Mouse (Mus musculus) adrenal gland, adult 18-20 months (tissue): Measurements from ENCODE around the gene Rnf224. TPM values are rescaled to one million over a fixed set of nuclear protein-coding genes. Genes with fewer than 3 reads are reported as not detected.
"Not testable (repeated sequence)": the region's sequence is repeated elsewhere in the genome, so short reads cannot be mapped to it uniquely, and the experiment has no call there.

ENCODE experiments used
- DNase-seq, 2 experiments: peaks; one replicate each; pipeline ENCODE4 v3.0.0; 2021 to 2022; ENCODE audit warnings: low spot score in 2 of 2
- total RNA-seq, 2 experiments: library from RNA; stranded (reverse); gene quantifications; 1 replicate in 1 of 2; 2 replicates in 1 of 2; pipeline ENCODE4 v1.2.3; 2021

The Rnf224 gene
- total RNA-seq, 2 experiments from 2014 or later, result not detected

DNA sequence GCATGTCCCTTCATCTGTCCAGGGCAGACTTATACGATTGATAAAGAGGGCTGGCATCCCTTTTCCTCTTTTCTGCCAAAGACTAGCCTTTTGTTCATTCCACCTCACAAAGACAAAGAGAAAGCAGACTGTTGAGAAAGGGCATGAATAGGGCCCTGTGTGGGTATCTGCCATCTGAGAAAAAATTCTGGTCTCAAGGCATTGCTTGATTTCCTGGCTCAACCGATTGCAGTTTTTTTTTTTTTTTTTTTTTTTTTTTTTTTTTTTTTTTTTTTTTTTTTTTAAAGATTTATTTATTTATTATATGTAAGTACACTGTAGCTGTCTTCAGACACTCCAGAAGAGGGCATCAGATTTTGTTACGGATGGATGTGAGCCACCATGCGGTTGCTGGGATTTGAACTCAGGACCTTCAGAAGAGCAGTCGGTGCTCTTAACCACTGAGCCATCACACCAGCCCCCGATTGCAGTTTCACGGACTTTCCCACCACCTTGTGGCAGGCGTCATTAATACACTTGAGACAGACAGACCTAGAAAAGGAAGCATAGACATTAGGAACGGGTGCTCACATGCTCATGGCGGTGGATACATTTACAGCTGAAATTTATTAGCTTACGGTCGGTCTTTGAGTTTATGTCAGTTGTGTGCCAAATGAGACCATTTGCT lies 20.0 kb upstream of the Rnf224 start:
- not testable (repeated sequence) for DNase-seq

DNA sequence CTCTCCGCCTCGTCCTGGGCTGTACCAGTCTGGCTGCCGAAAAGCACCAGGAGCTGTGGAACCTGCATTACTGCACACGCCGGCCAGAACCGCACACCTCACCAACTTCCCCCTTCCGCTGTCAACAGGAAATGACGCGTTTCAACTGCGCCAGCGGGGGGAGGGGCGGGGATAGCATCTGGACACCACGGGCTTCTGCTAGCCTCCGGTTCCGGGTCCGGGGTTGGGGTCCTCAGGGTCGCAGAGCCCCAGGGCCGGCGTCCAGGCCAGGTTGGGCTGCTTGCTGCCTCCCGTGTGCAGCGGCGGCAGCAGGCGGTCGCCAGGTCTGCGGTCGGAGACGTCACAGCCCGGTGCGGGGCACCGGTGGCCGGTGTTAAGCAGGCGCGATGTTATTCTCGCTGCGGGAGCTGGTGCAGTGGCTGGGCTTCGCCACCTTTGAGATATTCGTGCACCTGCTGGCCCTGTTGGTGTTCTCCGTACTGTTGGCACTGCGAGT lies 18.7 kb upstream of the Rnf224 start, which contains the start of gene Tmem203:
Tmem203 (plus strand) TSS at position 156 of the 496 bp plus-strand sequence.
- peak; percentile 89 to 90 for DNase-seq

DNA sequence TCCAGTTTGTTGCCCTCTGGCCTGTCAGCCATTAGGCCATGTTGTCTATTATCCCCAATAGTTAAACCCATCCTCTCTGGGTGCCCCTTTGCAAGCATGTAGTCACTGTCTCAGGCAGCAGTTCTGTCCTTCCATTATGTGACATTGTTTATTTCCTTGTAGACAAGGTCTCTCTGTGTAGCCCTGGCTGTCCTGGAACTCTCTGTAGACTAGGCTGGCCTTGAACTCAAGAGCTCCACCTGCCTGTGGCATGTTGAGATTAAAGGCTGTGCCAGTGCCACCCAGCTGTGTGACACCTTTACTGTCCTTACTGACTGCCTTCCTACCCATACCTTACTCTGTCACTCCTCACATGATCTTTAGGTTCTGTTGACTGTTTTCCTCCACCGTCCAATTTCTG lies 15.7 kb upstream of the Rnf224 start:
- DNase-seq, result no peak

DNA sequence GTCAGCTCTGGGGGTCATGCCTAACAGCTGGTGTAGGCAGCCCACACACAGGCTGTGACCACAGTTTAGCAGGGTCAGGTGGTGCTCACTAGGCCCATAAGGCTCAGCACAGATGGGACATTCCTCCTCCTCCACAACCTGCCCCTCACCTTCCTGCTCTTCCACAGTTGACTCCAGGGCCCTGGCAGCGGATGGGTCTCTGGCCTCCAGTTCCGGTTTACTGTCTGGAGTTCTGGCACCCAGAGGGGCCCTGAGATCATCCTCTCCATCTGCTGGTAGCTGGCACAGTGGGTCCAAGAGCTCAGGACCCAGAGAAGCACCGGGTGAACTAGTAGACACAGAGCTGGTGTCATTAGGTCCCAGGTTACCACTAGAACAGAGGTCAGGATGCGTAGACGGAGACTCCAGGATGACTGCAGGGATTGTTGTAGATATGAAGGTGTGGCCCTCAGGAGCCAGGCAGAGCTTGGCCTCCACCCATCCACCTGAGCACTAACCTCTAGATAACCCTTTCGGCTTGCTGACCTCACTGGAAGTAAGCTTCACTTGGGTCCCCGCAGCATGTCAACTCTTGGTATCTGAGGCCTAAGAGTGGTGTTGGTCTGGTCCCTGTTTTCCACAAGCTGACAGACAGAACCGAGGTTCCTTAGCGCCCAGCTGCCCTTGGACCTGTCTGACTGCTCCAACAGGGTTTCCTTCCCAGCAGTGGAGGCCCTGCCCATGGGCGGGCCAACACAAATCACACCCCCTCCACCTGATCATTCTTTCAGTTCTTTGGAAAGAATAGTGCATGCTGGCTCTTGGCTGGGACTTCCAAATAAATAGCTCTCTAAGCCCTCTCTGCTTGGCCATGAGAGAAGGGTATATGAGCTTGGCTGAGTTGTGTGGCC lies 9.8 kb upstream of the Rnf224 start, which contains the start of gene AL732309.1:
AL732309.1 (minus strand) TSS at position 681 of the 890 bp plus-strand sequence.
- no peak for DNase-seq

DNA sequence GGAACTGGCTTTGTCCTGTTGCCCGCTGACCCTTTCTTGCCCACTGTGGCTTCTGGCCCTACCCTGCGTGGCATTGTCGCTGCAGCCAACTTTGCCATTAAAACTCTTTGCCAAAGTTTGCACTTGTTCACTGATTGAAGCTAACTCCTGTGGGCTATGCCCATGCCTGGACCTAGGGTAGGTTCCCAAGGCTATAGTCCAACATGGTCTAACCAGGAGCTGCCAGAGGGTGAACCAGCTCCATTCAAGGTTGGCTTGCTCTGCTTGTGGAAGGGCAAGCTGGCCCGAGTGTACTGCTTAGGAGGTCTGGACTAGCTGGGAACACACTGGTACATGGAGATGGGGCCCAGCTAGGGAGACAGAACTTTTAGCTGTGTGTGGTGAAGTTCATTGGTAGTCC lies 7.6 kb upstream of the Rnf224 start:
- DNase-seq, result no peak

DNA sequence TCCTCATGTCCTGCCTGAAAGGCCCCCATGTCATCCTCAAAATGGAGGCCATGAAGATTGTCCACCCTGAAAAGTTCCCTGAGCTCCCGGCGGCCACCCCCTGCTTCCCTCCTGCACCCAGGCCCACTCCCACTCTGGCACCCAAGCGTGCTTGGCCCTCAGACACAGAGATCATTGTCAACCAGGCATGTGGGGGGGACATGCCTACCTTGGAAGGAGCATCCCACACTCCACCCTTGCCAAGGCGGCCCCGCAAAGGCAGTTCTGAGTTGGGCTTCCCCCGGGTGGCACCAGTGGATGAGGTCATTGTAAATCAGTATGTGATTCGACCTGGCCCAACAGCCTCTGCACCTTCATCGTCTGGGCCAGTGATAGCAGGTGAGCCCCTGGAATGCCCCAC lies 6.8 kb upstream of the Rnf224 start:
- DNase-seq, result no peak

DNA sequence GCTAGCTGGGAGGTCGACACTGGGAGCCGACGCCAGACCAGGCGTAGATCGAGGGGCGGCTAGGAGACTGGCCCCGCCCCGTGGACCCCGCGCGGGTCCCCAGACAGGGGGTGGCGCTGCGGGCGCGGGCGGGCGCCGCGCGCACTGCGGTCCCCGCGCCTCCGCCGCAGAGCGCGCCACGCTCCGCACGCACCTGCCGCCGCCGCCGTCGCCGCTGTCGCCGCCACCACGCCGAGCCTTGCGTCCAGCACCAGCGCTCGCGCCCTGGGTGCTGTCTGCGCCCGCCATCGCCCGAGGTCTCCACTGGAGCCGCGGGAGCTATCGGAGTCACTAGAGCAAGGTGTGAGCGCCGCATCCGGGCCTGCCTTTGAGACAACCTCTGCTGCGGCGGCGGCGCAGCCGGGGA lies 5.5 kb upstream of the Rnf224 start, which contains the start of the genes Rnf208 and Cysrt1:
Rnf208 (plus strand) TSS at position 155 of the 406 bp plus-strand sequence.
Cysrt1 (minus strand) TSS at position 352 of the 406 bp plus-strand sequence.
- no peak for DNase-seq

DNA sequence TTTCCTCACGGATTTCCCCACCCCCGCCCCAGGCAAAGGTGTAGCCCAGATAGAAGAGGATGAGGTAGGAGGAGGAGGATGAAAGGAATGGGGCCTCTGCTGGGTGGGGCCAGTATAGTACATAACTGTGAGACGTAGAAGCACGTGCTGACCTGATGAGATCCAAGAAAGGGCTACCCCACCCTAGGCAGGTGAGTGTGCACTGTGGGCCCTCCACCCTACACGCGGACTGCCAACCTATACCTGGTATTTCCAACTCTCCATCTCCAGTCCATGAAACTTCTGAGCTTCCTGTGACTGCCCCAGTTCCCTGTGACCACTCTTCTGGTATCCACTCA lies 4.8 kb upstream of the Rnf224 start:
- DNase-seq, result no peak

DNA sequence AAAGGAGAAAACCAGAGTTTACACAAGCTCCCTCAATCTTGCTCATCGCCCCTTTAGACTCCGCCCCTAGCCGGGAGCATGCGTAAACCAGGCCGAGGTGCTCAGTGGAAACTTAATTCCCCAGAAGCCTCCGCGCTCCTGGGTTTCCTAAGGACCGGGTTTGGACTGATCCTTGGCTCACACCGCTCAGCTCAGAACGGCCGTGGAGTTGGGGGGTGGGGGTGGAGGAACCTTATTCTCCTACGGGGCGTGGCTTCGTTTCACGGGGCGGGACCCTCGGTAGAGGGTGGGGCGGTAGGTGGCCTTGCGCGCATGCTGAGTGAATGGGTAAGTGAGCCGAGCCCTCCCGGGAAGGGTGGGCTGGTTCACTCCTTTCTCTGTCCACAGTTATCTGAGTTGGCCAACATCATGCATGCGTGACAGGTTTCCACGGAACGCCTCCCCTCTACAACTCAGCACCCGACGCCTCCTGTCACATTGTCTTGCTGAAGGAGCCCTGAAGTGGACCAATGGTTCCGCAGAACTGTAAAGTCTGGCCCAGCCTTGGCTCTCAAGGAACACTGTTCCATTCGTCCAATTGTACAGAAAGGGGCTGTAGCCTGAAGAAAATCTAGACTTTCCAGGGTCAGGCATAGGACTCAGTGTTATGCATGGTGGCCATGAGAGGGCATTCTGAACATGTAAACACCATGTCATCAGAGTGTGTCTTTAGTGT lies 4.3 kb upstream of the Rnf224 start:
- DNase-seq, result peak; percentile 61 to 62

DNA sequence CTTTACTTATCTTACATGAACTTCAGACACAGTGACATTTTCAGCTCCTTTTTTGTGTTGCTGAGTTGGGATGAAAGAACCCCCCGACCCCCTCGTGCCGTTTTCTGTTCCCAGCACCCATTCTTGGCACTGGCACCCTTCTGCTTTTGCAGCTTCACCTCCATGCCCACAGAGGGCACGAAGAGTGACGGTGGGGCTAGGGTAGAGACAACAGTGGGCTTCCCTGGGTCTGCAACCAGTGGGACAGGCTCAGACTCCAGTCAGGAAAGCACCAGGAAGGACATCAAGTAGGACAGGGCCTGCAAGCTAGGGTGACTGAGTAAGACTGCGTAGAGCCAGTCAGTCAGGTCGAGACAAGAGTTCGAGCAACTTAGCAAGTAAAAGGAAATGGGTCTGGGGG lies 3.7 kb upstream of the Rnf224 start:
- DNase-seq, result no peak

DNA sequence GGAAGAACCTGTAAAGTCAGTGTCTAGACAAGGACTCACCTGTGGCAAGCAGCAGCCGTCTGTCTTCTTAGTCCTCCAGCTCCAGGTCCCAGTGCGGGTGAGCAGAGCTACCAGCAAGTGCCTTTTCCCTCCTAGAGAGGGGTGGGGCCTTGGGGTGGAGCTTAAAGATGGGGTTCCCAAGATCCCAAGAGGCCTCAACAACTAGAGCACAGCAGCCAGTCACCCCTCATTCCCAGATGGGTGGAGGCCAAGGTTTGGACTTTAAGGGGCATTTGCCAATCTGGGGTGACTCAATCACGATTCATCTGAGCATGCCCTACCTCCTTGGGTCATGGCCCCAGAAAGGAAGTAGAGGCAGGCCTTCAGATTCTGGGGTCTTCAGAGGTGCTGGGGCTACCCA lies 3.2 kb upstream of the Rnf224 start:
- DNase-seq, result no peak

DNA sequence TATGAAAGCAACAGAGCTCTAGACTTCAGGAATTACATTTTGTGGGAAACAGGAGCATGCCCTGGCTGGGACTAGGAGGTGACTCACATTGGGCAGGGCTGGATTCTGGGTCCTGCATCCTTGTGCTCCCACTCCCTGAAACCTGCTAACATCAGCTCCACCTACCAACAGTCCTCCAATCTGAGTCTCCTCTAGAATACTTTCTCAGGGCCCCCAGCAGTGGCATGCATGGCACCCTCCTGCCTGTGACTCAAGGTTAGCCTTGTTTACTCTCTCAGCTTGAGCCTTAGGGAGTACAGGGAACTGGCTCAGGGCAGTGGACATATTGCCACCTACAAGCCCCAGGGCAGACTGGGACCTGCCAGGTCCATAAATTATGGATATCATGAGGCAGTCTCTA lies 1.5 kb upstream of the Rnf224 start:
- DNase-seq, result no peak

DNA sequence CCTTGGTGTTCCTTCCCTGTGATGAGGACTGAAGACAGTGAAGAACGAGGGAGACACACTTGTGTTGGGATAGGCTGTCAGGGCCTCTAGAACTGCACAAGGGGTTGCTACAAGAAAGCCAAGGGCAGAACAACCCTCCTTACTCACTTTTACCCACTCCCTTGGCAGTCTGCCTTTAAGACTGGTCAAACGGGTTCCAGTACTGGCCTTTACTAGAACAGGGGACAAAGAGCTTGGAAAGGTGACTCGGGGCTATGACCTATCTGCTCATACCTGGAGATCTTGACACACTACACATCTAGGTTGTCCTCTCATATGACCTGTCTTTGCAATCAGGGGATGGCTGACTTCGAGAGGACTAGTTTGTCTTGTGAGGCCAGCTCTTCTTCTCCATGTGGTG lies 935 bp upstream of the Rnf224 start:
- no peak for DNase-seq

DNA sequence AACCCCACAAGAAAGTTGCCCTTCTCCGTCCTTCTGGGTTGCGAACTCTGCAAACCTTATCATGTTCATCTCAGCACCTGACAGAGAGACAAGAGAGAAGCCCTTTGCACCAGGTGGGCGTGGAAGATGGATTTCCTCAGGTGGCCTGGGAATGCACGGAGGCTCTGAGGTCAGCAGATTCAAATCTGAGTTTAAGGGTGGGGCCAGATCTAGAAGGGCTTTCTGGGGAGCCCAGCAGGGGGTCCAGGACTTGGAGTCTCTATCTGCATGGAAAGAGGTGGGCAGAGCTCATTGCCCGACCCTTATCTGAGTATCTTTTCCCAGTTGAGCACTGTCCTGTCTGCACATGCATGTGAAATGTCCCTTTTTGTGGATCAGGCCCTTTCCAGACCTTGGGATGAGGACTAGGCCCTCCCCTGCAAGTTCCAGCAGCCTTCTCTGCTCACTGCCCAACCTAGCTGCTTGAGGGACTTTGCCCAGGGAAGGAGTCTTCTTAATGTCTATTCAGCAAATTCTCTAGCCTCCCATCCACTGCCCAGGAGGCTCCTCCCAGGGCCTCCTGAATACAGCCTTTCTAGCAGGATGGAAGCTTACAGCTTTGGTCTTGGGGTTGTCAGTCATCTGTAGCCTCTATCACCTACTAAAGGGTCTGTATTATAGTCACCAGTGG lies 1.9 kb downstream of the Rnf224 start:
- no peak for DNase-seq

DNA sequence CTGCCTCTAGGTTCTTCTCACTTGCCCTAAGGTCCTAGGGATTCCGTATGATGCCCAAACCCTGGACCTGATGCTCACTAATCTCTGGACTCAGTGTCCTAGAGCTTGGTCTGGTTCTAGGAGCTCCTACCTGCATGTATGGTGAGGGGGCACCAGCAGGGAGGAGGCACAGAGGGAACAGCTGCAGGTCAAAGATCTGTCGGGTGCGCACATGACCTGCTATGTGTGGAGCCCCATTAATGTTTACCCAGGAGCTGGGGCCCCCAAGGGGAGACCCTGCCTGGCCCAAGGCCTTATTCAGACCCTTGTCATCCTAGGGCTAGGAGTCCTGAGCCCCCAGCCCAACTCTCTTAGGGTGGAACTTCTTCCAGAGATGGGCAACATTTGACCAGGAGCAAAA lies 2.5 kb downstream of the Rnf224 start, which contains the start of gene Slc34a3:
Slc34a3 (minus strand) TSS at position 315 of the 400 bp plus-strand sequence.
- DNase-seq, result no peak

DNA sequence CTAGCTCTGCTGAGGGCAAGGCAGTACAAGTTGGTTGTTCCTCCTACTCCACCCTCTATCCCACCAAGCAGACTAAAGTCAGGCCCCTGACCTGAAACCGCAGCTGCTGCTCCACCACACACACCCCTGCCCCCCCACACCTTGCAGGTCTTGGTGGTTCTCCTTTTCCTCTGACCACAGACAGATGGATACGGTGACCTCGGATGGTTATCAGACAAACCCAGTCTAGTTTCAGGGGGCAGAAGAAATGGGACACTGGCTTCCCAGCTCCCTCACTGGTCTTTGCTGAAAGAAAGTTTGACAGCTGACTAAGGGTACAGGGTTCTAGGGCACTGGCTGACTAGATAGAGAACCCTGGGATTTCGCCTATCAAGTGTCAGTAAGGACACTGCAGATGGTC lies 3.2 kb downstream of the Rnf224 start:
- no peak for DNase-seq

DNA sequence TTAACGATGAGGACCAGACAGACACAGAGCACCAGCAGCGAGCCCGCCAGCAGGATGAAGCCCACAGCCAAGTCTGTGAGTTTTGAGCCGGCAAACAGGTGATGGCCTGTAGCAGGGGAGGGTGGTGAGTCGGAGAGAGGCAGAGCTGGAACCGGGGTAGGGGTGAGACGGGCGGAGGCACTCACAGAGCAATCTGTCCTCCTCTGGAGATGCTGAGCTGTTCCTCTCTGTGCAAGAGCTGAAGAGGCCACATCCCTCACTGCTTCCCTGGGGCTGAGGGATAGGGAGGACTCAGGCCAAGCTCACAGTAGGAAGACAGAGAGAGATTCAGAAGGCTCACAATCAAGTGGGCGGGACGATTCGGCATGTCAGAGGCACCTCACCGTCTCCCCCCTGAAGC lies 5.5 kb downstream of the Rnf224 start:
- DNase-seq, result no peak

DNA sequence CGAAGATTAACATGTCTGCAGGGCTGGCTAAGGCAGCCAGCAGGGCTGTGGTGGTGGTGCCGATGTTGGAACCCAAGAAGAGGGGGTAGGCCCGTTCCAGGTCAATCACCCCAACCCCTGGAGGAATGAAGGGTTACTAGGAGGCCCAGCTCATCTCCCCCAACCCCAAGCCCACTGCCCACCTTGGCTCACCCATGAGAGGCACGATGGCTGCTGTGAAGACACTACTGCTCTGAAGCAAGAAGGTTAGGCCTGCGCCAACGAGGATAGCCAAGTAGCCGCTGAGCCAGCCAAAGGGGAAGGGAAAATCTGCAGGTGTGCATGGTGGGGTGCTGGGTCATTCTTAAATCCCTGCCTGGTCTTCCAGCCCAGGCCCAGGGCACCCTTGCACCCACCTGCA lies 6.0 kb downstream of the Rnf224 start:
- DNase-seq, result no peak

DNA sequence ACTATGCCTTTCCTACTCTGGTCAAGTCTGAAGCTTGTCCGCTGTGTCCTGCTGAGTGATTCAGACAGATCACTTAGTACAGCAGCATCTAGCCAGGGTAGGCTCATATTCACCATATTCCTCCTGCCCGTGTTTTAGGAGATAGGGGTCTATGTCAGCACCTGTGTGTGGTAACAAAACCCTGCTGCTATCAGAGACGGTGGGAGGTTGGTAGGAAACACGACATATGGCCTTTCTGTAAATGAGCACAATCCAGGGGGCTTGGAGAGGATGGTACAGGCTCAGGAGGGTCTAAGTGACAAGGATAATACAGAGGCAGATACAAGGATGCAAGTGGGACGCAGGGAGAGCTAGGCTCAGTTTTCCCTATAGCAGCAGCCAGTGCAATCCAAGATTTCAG lies 7.0 kb downstream of the Rnf224 start:
- no peak for DNase-seq

DNA sequence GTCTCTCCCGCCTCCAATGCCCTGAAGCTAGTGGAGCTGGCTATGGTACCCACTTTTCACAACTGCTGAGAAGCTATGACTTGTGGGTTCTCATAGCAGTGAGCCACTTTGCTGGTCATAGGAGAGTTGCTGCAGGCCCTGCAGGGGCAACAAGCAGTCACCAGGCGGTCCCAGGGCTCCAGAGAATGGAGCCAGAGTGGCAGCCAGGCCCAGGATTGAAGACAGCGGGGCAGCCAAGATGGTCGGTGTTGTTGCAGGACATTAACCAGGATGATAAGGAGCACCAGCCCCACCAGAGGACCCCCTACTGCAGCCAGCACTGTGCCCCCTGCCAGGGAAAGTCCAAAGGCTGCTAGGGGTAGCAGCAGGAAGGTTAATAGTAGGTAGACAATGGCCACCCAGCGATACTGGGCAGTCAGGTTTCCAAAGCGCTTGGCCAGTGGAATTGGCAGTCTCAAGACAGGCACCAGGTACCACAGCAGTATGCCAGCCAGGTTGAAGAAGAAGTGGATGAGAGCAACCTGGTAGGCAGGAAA lies 7.5 kb downstream of the Rnf224 start:
- no peak for DNase-seq
